Mouse (Mus musculus) splenic B cell, adult 2 months (primary cell): ENCODE results near the gene Senp3.
"Not testable (repeated sequence)": the region's sequence is repeated elsewhere in the genome, so short reads cannot be mapped to it uniquely, and the experiment has no call there.

Source experiments
- DNase-seq: peaks from one replicate; pipeline ENCODE4 v3.0.0-alpha.2; 2011; ENCODE audit warnings: low read depth, low spot score
- H3K27me3 ChIP-seq: 2 replicates; pipeline ENCODE4 v1.6.1; 2012; ENCODE audit warnings: mild to moderate bottlenecking, low read length, moderate library complexity, mixed read lengths; ENCODE audit not compliant: control insufficient read depth, poor library complexity, insufficient read depth, severe bottlenecking
- H3K36me3 ChIP-seq: 2 replicates; pipeline ENCODE4 v1.6.1; 2012; ENCODE audit warnings: mild to moderate bottlenecking, low read length, moderate library complexity, mixed read lengths; ENCODE audit not compliant: control insufficient read depth, poor library complexity, insufficient read depth, severe bottlenecking

The Senp3 gene

DNA sequence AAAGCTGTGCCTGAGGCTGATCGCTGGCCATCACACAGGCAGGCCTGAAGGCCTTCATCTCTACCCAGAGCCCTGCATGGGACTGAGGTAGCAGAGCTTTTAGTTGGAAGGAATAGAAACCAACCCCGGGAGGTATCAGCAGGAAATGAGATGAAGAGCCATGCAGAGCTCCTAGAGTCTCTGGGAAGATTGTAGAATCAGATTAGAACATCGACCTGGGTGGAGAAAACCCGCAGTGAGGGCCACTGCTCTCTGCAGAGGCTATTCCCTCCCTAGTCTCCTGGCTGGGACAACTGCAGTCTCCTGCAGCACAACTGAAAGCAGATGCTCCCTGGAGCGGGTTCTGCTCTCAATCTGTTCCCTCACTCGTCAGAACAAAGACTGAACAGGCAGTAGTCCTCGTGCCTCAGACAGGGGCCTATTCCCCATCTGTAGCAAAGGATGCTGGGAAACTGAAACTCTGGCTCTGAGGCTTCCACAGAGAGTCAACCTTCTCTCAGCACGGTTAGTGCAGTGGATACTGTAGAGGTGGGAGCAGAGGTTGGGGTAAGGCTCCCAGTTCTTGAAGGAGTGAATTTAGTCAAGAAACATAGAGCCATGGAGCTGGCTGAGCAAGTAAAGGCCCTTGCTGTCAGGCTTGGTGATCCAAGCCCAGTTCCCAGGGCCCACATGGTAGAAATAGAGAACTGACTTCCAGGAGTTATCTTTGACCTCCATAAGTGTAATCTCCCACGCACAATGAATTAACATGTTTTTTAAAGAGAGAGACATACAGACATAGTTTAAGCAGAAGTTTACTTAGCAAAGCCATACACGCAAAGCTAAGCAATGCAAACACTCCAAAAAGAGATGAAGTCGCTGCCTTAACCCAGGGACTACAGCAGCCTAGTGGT, 27.9 kb upstream of the Senp3 start:
- no peak for DNase-seq
- H3K36me3 ChIP-seq, result no peaks in the 10 kb centered on the region
- no peaks in the 10 kb centered on the region for H3K27me3 ChIP-seq

DNA sequence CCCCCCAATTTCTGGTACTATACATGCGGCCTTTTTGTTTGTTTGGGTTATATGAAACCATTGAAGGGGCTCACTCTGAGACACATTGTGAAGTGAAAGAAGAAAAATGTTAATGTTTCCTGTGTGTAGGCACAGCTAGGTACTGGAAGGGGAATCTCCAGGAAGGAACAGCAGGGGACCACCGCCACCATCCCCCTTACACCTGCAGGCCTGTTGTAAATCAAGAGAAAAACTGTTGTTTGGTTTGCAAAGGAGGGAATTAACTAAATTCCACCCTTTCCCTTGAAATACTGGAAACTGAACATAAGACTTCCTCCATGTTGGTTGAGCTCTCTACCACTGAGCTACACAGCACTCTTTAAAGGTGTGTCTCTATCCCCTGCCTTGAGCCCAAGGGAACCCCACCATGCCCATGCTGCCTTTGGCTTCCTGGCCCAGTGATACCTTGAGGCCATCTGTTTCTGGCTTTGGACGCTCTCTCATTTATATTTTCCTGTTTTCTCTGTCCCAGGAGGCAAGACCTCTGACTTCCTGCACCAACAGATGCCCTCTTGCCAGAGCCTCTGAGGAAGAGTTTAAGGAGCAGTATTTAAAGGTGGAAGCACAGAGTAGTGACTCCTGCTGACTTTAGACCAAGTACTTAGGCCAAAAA, 26.9 kb upstream of the Senp3 start:
- Histone ChIP-seq H3K36me3 (no peaks in the 10 kb centered on the region), H3K27me3 (no peaks in the 10 kb centered on the region)
- no peak for DNase-seq

DNA sequence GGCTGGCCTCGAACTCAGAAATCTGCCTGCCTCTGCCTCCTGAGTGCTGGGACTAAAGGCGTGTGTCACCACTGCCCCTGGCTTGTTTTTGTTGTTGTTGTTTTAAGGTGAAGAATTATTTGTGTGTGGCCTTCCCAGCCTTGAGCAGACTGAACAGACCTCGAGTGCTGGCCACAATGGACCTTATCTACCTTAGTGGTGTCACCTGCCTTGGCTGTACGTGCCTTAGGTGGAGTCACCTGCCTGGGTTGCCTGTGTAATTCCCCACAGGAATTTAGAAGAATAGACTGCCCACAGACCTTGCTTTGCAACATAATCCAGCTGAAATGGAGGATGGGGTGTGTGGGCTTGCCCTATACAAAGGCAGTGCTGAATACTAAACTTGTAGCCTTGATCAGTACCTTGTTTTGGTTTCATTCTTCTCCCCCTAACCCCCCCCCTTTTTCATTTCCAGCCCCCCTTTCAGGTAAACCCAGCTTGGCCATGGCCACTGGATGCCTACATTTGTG, 26.0 kb upstream of the Senp3 start:
- DNase-seq, result no peak
- Histone ChIP-seq H3K27me3 (no peaks in the 10 kb centered on the region), H3K36me3 (no peaks in the 10 kb centered on the region)

- DNase-seq, result no peak
- no peaks in the 10 kb centered on the region for H3K36me3 ChIP-seq
- no peaks in the 10 kb centered on the region for H3K27me3 ChIP-seq
Observed at GRCm38 (mm10) chr11:69707480-69707847, 25.6 kb upstream of the Senp3 start.

DNA sequence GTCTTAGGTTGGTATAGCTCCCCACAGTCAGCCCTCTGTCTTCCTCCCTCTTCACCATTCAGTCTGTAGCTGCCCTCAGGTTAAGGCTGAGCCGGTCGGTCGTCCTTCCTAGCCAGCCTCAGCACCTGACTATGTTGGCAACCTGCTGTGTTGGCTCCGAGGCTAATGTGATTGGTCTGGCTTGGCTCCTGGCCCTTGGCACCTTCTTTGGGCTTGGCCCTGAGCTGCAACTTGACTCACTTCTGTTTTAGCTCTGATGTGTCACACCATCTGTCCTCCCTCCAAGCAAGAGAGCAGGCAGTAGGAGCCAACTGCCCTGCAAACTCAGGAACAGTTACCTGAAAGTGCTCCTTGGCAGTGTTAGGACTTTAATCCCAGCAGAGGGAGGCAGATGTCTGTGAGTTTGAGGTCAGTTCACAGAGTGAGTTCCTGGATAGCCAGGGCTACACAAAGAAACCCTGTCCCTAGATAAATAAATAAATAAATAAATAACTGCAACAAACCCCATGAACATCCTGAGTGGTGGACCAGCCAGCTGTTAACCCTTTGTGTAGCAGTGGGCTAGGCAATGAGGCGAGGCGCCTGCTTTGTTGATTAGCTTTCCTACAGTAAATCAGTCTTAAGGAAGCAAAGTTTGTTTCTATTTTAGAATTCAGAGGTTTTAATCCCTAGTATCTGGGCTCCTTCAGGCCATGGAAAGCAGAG, 25.0 kb upstream of the Senp3 start:
- Histone ChIP-seq H3K36me3 (no peaks in the 10 kb centered on the region), H3K27me3 (no peaks in the 10 kb centered on the region)
- no peak for DNase-seq

GRCm38 (mm10) chr11:69704613-69705010, 22.7 kb upstream of the Senp3 start:
- Histone ChIP-seq H3K36me3 (no peaks in the 10 kb centered on the region), H3K27me3 (no peaks in the 10 kb centered on the region)
- DNase-seq, result no peak

DNA sequence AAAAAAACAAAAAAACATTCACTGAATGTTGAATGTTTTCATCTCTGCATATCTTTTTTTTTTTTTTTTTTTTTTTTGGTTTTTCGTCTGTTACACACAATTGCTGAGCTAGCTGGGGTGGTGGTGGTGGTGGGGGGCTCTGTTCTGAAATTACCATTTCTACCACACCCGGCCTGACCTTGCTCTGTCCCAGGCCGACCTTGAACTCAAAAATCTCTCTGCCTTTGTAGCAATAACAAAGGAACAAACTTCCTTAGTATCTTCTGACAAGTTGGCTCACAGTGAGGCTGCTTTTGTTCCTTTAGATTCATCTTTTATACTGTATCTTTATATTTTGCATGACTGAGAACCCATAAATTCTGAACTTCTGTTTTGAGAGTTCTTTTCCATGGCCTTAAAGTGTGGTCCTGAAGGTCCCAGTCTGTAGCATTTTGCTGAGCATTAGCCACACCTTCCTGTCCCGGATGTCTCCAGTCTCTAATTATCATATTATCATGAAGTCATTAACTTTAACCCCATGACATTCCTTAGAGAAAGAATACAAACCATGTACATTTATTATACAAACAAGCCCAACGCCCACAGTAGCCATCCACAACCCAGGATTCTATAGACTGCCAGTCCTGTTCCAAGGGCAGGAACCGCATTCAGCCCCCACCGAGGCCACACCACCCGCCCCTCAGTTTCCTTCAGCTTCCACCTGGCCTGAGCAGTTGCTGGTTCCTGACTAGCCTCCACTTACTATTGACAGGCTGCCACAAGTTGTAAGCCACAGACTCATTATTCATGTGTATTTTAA, 22.1 kb upstream of the Senp3 start:
- DNase-seq, result no peak
- Histone ChIP-seq H3K36me3 (no peaks in the 10 kb centered on the region), H3K27me3 (no peaks in the 10 kb centered on the region)

GRCm38 (mm10) chr11:69703381-69703780, 21.5 kb upstream of the Senp3 start:
- H3K36me3 ChIP-seq, H3K27me3 ChIP-seq, DNase-seq: not testable (repeated sequence)

DNA sequence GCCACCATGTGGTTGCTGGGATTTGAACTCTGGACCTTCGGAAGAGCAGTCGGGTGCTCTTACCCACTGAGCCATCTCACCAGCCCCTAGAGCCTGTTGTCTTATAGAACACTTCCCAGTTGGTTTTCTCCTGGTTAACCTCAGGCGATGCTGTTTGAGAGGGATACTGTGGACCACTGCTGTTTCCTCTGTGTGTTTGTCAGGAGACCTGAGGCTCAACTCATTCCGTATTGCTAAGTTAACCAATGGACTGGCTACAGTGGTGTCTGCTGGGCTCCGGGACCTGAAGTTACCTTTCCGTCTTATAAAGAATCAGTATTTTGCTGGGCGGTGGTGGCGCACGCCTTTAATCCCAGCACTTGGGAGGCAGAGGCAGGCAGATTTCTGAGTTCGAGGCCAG, 21.0 kb upstream of the Senp3 start:
- H3K36me3 ChIP-seq, H3K27me3 ChIP-seq, DNase-seq: not testable (repeated sequence)

GRCm38 (mm10) chr11:69699595-69699994, 17.7 kb upstream of the Senp3 start:
- no peak for DNase-seq
- H3K27me3 ChIP-seq, result no peaks in the 10 kb centered on the region

GRCm38 (mm10) chr11:69698574-69698973, 16.7 kb upstream of the Senp3 start:
- no peaks in the 10 kb centered on the region for H3K36me3 ChIP-seq
- no peaks in the 10 kb centered on the region for H3K27me3 ChIP-seq
- DNase-seq, result no peak

More at GRCm38 (mm10) chr11:69699595-69699994, 17.7 kb upstream of the Senp3 start:
- H3K36me3 ChIP-seq, result no peaks in the 10 kb centered on the region

GRCm38 (mm10) chr11:69697396-69697795, 15.5 kb upstream of the Senp3 start:
- Histone ChIP-seq H3K27me3 (no peaks in the 10 kb centered on the region), H3K36me3 (no peaks in the 10 kb centered on the region)
- DNase-seq, result no peak

- no peaks in the 10 kb centered on the region for H3K27me3 ChIP-seq
- no peak for DNase-seq
- H3K36me3 ChIP-seq, result no peaks in the 10 kb centered on the region
Observed at GRCm38 (mm10) chr11:69695361-69696181, 13.7 kb upstream of the Senp3 start, which contains the start of the genes Tnfsf12 and Tnfsfm13. TSS of gene Tnfsf12 (minus strand) at chr11:69695849. TSS of gene Tnfsfm13 (minus strand) at chr11:69696098.

DNA sequence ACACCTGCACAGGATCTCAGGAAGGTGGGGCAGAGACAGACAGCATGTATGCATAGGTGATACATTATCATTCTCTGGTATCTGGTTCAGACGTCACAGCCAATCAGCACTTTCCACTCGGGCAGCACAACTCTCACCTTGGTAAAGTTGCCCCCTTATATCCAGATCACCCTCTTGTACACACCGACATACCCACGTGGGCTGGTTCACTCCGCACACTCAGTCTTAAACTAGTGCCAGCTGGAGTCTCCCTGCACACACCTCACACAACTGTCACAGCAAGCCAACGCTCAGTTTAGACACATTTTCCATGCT, 13.1 kb upstream of the Senp3 start:
- H3K36me3 ChIP-seq, result no peaks in the 10 kb centered on the region
- no peak for DNase-seq
- H3K27me3 ChIP-seq, result no peaks in the 10 kb centered on the region
